Mouse (Mus musculus): Measurements from ENCODE around the gene Olfr1279.
"Not testable (repeated sequence)": the region's sequence is repeated elsewhere in the genome, so short reads cannot be mapped to it uniquely, and the experiment has no call there.

Olfr1279 gene

DNA sequence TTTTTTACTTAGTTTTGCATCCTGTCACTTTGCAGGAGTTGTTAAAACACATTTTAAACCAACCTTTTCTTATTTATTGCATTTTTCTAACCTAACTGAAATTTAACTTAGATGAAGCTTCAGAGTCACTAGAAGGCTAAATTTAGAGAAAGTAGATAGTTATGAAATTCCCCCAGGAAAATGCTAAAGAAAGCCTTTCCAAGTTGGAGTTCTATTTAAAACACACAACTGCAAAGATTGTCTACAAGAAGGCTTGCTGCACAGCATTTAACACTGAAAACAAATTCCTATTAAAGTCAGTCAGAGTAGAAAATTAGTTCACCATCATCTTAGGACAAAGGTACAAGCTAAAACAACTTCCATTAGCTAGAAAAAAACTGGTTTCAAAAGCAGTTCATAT is at the start of gene Olfr1279:
TSS of gene Olfr1279 (plus strand) at position 262 of the 400 bp plus-strand sequence.
- no peak for DNase-seq (ENCODE audit: low spot score in 2 of 2)

- no peak for DNase-seq (ENCODE audit: low spot score in 2 of 2)
These were observed 46.2 kb upstream of the Olfr1279 start, which contains the start of gene Olfr1276 for GRCm38 (mm10) chr2:111254216-111254615. Gene Olfr1276 (plus strand): TSS chr2:111254516.

GRCm38 (mm10) chr2:111274006-111274405 is 26.4 kb upstream of the Olfr1279 start, which contains the start of gene Olfr1277:
Gene Olfr1277 (minus strand): TSS chr2:111274106.
- no peak for DNase-seq (ENCODE audit: low spot score in 2 of 2)

GRCm38 (mm10) chr2:111289836-111290235 is 10.6 kb upstream of the Olfr1279 start, which contains the start of gene Olfr1278:
Gene Olfr1278 (plus strand): TSS chr2:111290136.
- no peak for DNase-seq (ENCODE audit: low spot score in 2 of 2)

DNA sequence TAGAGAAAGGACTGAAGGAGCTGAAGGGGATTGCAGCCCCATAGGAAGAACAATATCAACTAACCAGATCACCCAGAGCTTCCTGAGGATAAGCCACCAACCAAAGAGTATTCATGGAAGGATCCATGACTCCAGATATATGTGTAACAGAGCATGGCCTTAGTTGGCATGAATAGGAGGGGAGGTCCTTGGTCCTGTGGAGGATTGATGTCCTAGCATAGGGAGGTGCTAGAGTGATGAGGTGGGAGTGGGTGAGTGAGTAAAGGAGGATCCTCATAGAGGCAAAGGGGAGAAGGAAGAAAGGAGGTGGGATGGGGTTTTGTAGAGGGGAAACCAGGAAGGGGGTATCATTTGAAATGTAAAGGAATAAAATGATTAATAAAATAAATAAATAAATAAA is 1.9 kb upstream of the Olfr1279 start:
- DNase-seq (ENCODE audit: low spot score in 2 of 2), result no peak

DNA sequence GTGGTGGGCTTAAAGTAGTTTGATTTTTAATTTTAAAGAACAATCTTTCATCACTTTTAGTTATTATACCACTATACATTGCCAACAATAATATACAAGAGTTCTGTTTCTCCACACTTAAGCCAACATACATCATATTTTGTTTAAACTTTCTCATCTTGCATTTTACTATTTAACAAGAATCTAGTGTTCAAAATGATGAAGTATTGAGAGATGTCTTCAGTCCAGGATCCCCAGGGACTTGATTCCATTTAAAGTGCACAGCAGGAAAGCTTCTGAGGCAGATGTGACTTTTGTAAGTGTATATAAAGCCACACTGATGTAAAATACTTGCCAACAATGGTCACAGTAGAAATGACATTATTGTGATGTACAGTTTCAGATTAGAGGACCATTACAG is 13.3 kb downstream of the Olfr1279 start, which contains the start of gene Olfr1280:
TSS of gene Olfr1280 (plus strand) at position 301 of the 400 bp plus-strand sequence.
- no peak for DNase-seq (ENCODE audit: low spot score in 2 of 2)

DNA sequence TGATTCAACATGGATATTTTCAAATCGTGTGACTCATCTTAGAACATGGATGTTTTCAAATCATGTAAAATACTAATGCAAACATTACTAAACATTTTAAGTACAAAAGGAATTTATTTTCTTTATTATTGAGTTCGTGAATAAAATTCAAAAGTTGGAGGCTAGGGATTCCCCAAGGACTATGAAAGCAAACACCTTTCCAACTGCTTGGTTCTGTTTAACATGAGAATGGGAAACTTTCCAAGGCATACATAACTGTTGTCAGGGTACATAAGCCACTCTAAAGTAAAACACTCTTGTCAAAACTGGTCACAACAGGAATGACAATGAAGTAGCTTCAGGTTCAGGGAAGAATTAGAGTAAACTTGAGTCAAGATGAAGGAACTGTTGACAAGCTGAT is 25.8 kb downstream of the Olfr1279 start, which contains the start of gene Olfr1281:
TSS of gene Olfr1281 (plus strand) at position 301 of the 400 bp plus-strand sequence.
- DNase-seq (ENCODE audit: low spot score in 2 of 2), result no peak

DNA sequence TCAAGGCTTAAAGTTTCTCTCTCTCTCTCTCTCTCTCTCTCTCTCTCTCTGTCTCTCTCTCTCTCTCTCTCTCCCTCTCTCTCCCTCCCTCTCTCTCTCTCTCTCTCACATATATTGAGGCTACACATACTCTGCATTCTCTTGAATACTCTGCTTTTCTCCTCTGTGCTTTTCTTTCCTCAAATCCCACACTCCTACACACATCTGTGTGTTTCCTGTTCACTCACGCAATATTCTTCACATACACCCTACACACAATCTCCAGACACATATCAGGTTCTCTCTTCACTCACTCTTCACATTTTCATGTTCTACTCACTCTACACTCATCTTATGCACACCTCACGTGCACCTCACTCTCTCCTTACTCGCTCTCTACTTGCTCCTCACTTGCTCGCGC is 33.3 kb downstream of the Olfr1279 start:
- DNase-seq (ENCODE audit: low spot score in 2 of 2), result not testable (repeated sequence)

- no peak for DNase-seq (ENCODE audit: low spot score in 2 of 2)
These were observed 35.5 kb downstream of the Olfr1279 start, which contains the start of gene Olfr1282 for GRCm38 (mm10) chr2:111335976-111336375. Gene Olfr1282 (minus strand): TSS chr2:111336076.
